In genomic region chr9:49594876-49595634, GRCm38 (mm10) we compare ENCODE assay signal across 11 mouse cellular contexts.
DNase-seq lines count a peak whose midpoint lies in the region; ATAC-seq and TF ChIP-seq lines count a peak whose summit lies in the region.
"Had no signal": no experiment of that assay in that cellular context is flagged by ENCODE, and none has a peak within 500 bp of the region (broad histone marks: within the 10 kb centered on the region; RNA-seq: fewer than 3 reads in every experiment).

No protein-coding gene starts in this region.

- intact Hi-C loops in heart, postnatal 25 days (cut with DNase I) = no loop called here

- no peaks in the 10 kb centered on the region for H3K36me3 ChIP-seq in heart, embryonic 15.5 days
- H3K36me3 ChIP-seq in embryonic facial prominence, embryonic 14.5 days (ENCODE audit: control insufficient read depth, insufficient read depth, low read length) = no peaks in the 10 kb centered on the region
- H3K36me3 ChIP-seq in forebrain, postnatal 0 days (ENCODE audit: insufficient read depth) = no peaks in the 10 kb centered on the region
- no peaks in the 10 kb centered on the region for H3K36me3 ChIP-seq in midbrain, postnatal 0 days (ENCODE audit: insufficient read depth, low read length)
- no peaks in the 10 kb centered on the region for H3K36me3 ChIP-seq in intestine, embryonic 16.5 days (ENCODE audit: control insufficient read depth, insufficient read depth, low read length)

- H3K4me1 ChIP-seq in heart, embryonic 15.5 days (replicated peaks) = peaks cover 34% of the 10 kb centered on the region
- H3K4me1 ChIP-seq in embryonic facial prominence, embryonic 14.5 days (ENCODE audit: control insufficient read depth, insufficient read depth, low read length) = peaks cover 34% of the 10 kb centered on the region
- H3K4me1 ChIP-seq in forebrain, postnatal 0 days (ENCODE audit: insufficient read depth) = peaks cover 59% of the 10 kb centered on the region
- H3K4me1 ChIP-seq in midbrain, postnatal 0 days (ENCODE audit: insufficient read depth, low read length) = peaks cover 43% of the 10 kb centered on the region
- peaks cover 27% of the 10 kb centered on the region for H3K4me1 ChIP-seq in intestine, embryonic 16.5 days (ENCODE audit: control insufficient read depth, insufficient read depth, low read length)

- peak overlapping the region; percentile 27; the same call in 1 of the 2 replicates for H3K27ac ChIP-seq in heart, embryonic 15.5 days
- 0 out of 2 replicates have a peak overlapping the region, but pooled peaks have one; percentile 24 for H3K27ac ChIP-seq in embryonic facial prominence, embryonic 14.5 days (replicated peaks; ENCODE audit: low read depth, low read length)
- H3K27ac ChIP-seq in forebrain, postnatal 0 days (ENCODE audit: low read depth, low read length) = peak overlapping the region; percentile 83
- H3K27ac ChIP-seq in midbrain, postnatal 0 days (ENCODE audit: low read depth, low read length) = peak overlapping the region; percentile 67
- no peak overlapping the region for H3K27ac ChIP-seq in intestine, embryonic 16.5 days (ENCODE audit: low read length)

- no peak for ATAC-seq in heart, embryonic 15.5 days (replicated peaks; ENCODE audit: insufficient number of reproducible peaks, insufficient read depth, low FRiP score, low read depth)
- ATAC-seq in embryonic facial prominence, embryonic 14.5 days (ENCODE audit: low read depth) = no peak
- ATAC-seq in forebrain, postnatal 0 days = peak; percentile 32
- no peak for ATAC-seq in midbrain, postnatal 0 days (ENCODE audit: low FRiP score)
- ATAC-seq in intestine, embryonic 16.5 days = no peak

- 22% methylated on average over 7 of the region's 7 CpGs for WGBS in heart, embryonic 15.5 days
- 45% methylated on average over 7 of the region's 7 CpGs for WGBS in embryonic facial prominence, embryonic 14.5 days
- WGBS in forebrain, postnatal 0 days = 10% methylated on average over 7 of the region's 7 CpGs
- 13% methylated on average over 7 of the region's 7 CpGs for WGBS in midbrain, postnatal 0 days
- 41% methylated on average over 7 of the region's 7 CpGs for WGBS in intestine, embryonic 16.5 days

- H3K27me3 ChIP-seq in heart, embryonic 15.5 days = no peaks in the 10 kb centered on the region
- no peaks in the 10 kb centered on the region for H3K27me3 ChIP-seq in embryonic facial prominence, embryonic 14.5 days (replicated peaks; ENCODE audit: control insufficient read depth, insufficient read depth, low read length)
- H3K27me3 ChIP-seq in forebrain, postnatal 0 days (ENCODE audit: insufficient read depth, low read length) = no peaks in the 10 kb centered on the region
- no peaks in the 10 kb centered on the region for H3K27me3 ChIP-seq in midbrain, postnatal 0 days (ENCODE audit: insufficient read depth, low read length)
- no peaks in the 10 kb centered on the region for H3K27me3 ChIP-seq in intestine, embryonic 16.5 days (replicated peaks; ENCODE audit: control insufficient read depth, insufficient read depth, low read length)

- no peak for DNase-seq in heart, postnatal 25 days (ENCODE audit: low spot score)
- DNase-seq in embryonic facial prominence, embryonic 14.5 days (ENCODE audit: low spot score) = no peak
- DNase-seq in forebrain, postnatal 0 days = peak; percentile 45
- peak; percentile 53 for DNase-seq in midbrain, postnatal 0 days (ENCODE audit: low spot score)
- no peak for DNase-seq in right cerebral cortex, postnatal 10 days (ENCODE audit: low spot score in 2 of 2)
- no peak for DNase-seq in spleen, postnatal 36 days (ENCODE audit: low spot score in 2 of 2)
- DNase-seq: embryo, embryonic 11 days; gastrocnemius, postnatal 10 days; kidney, adult 9 months had no signal

- no peak overlapping the region for H3K4me3 ChIP-seq in heart, embryonic 15.5 days
- H3K4me3 ChIP-seq in embryonic facial prominence, embryonic 14.5 days (ENCODE audit: low read depth, low read length) = no peak overlapping the region
- H3K4me3 ChIP-seq in forebrain, postnatal 0 days (ENCODE audit: low read depth, low read length) = no peak overlapping the region
- no peak overlapping the region for H3K4me3 ChIP-seq in midbrain, postnatal 0 days (ENCODE audit: low read depth, low read length)
- no peak overlapping the region for H3K4me3 ChIP-seq in intestine, embryonic 16.5 days (ENCODE audit: low read length)

- H3K9me3 ChIP-seq in heart, embryonic 15.5 days (replicated peaks) = no peaks in the 10 kb centered on the region
- H3K9me3 ChIP-seq in embryonic facial prominence, embryonic 14.5 days (ENCODE audit: control insufficient read depth, low read length) = no peaks in the 10 kb centered on the region
- H3K9me3 ChIP-seq in forebrain, postnatal 0 days (ENCODE audit: low read length) = no peaks in the 10 kb centered on the region
- no peaks in the 10 kb centered on the region for H3K9me3 ChIP-seq in midbrain, postnatal 0 days (ENCODE audit: low read length)
- no peaks in the 10 kb centered on the region for H3K9me3 ChIP-seq in intestine, embryonic 16.5 days (ENCODE audit: control insufficient read depth, low read length)

- TF ChIP-seq CTCF in forebrain, postnatal 0 days (IDR thresholded peaks at IDR 0.05; ENCODE audit: low read depth) = no peak
- TF ChIP-seq CTCF in midbrain, postnatal 0 days (IDR thresholded peaks at IDR 0.05) = no peak

- H3K9ac ChIP-seq in heart, embryonic 15.5 days = no peak overlapping the region
- no peak overlapping the region for H3K9ac ChIP-seq in embryonic facial prominence, embryonic 14.5 days (ENCODE audit: low read depth, low read length)
- peak overlapping the region; percentile 40 for H3K9ac ChIP-seq in forebrain, postnatal 0 days
- peak overlapping the region; percentile 24; the same call in 1 of the 2 replicates for H3K9ac ChIP-seq in midbrain, postnatal 0 days (replicated peaks; ENCODE audit: low read length, poor library complexity, severe bottlenecking)
- no peak overlapping the region for H3K9ac ChIP-seq in intestine, embryonic 16.5 days (ENCODE audit: low read depth, low read length)

- 0 out of 2 replicates have a peak overlapping the region, but pooled peaks have one; percentile 25 for H3K4me2 ChIP-seq in heart, embryonic 15.5 days
- no peak overlapping the region for H3K4me2 ChIP-seq in embryonic facial prominence, embryonic 14.5 days (ENCODE audit: low read depth, low read length)
- peak overlapping the region; percentile 28; the same call in 1 of the 2 replicates for H3K4me2 ChIP-seq in forebrain, postnatal 0 days (ENCODE audit: low read depth)
- H3K4me2 ChIP-seq in midbrain, postnatal 0 days (ENCODE audit: low read depth, low read length, poor library complexity, severe bottlenecking) = peak overlapping the region; percentile 16; the same call in 1 of the 2 replicates
- no peak overlapping the region for H3K4me2 ChIP-seq in intestine, embryonic 16.5 days (ENCODE audit: low read depth, low read length)

Comparison
In these comparisons a context has a peak if more than half of its experiments do, and no peak if none do; other contexts are left out.
1. H3K4me2 ChIP-seq: peak in heart, embryonic 15.5 days (single experiment), forebrain, postnatal 0 days (single experiment) and midbrain, postnatal 0 days (single experiment); none in embryonic facial prominence, embryonic 14.5 days (single experiment) and intestine, embryonic 16.5 days (single experiment).
2. H3K9ac ChIP-seq: peak in forebrain, postnatal 0 days (single experiment) and midbrain, postnatal 0 days (single experiment); none in heart, embryonic 15.5 days (single experiment), embryonic facial prominence, embryonic 14.5 days (single experiment) and intestine, embryonic 16.5 days (single experiment).
3. DNase-seq: peak in forebrain, postnatal 0 days (single experiment) and midbrain, postnatal 0 days (single experiment); none in heart, postnatal 25 days (single experiment), embryonic facial prominence, embryonic 14.5 days (single experiment), right cerebral cortex, postnatal 10 days (0 of 2) and spleen, postnatal 36 days (0 of 2).